Mouse (Mus musculus) forebrain, embryonic 12.5 days (tissue): ENCODE measurements around the gene Snx11. TPM values are rescaled to one million over a fixed set of nuclear protein-coding genes. Genes with fewer than 3 reads are reported as not detected.
"Not testable (repeated sequence)": the region's sequence is repeated elsewhere in the genome, so short reads cannot be mapped to it uniquely, and the experiment has no call there.

ENCODE experiments used
- ATAC-seq: fragments of 200-750 bp; cut with Nextera tagmentation; 2 replicates; pipeline ENCODE4 v1.8.0; 2017; ENCODE audit warnings: moderate TSS enrichment; ENCODE audit not compliant: low FRiP score
- H3K27ac ChIP-seq: fragments of 300-500 bp; sonication (generic); 2 replicates; pipeline ENCODE4 v1.5.1; 2016; ENCODE audit warnings: mild to moderate bottlenecking
- H3K27me3 ChIP-seq: fragments of 300-500 bp; sonication (generic); 2 replicates; pipeline ENCODE4 v1.6.1; 2016; ENCODE audit warnings: mild to moderate bottlenecking
- H3K36me3 ChIP-seq: fragments of 300-500 bp; sonication (generic); replicated peaks from 2 replicates; pipeline ENCODE4 v1.6.1; 2016; ENCODE audit warnings: mild to moderate bottlenecking
- H3K4me1 ChIP-seq: fragments of 300-500 bp; sonication (generic); 2 replicates; pipeline ENCODE4 v1.6.1; 2016
- H3K4me2 ChIP-seq: fragments of 300-500 bp; sonication (generic); 2 replicates; pipeline ENCODE4 v1.6.1; 2016; ENCODE audit warnings: mild to moderate bottlenecking, moderate library complexity
- H3K4me3 ChIP-seq: fragments of 300-500 bp; sonication (generic); replicated peaks from 2 replicates; pipeline ENCODE4 v1.5.1; 2016; ENCODE audit warnings: mild to moderate bottlenecking
- H3K9ac ChIP-seq: fragments of 300-500 bp; sonication (generic); 2 replicates; pipeline ENCODE4 v1.6.1; 2016; ENCODE audit warnings: mild to moderate bottlenecking
- H3K9me3 ChIP-seq: fragments of 300-500 bp; sonication (generic); 2 replicates; pipeline ENCODE4 v1.6.1; 2016
- WGBS: fragments of 180-500 bp; shearing (Covaris S2); methylation state at CpG from one replicate; pipeline ENCODE4 v1.1.7; 2016; 5-methylcytosine and 5-hydroxymethylcytosine counted together
- polyA plus RNA-seq: library from polyadenylated mRNA; unstranded; fragments of >200 nt; fragmentation: Nextera tagmentation; extraction: Ambion mirVana; gene quantifications from 2 replicates; pipeline ENCODE4 v1.2.1, GENCODE M21; 2016

Snx11 gene
- polyA plus RNA-seq, 1 experiment from 2014 or later = 31.0 TPM

DNA sequence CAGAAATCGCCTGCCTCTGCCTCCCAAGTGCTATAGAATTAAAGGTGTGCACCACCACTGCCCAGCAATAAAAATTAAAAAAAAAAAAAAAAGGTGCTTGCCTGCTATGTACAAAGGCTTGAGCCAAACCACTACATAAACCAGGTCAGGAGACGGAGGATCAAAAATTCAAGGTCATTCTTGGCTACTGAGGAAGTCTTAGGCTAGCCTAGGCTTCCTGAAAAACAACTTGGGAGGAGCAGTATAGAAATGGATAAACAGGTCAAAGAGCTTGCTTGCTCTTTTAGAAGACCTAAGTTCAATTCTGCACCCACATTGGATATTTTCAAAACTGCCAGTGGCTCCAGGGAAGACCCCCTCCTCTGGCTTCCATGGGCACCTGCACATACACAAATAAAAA, 37.1 kb upstream of the Snx11 start:
- H3K36me3 ChIP-seq = peaks cover 87% of the 10 kb centered on the region
- ATAC-seq = no peak
- whole genome bisulfite sequencing = 86% methylated on average over 2 of the region's 2 CpGs
- H3K27me3 ChIP-seq = no peaks in the 10 kb centered on the region
- H3K9ac ChIP-seq = no peak overlapping the region
- H3K27ac ChIP-seq = no peak overlapping the region
- H3K4me3 ChIP-seq = no peak overlapping the region
- H3K9me3 ChIP-seq = no peaks in the 10 kb centered on the region
- H3K4me2 ChIP-seq = no peak overlapping the region
- no peaks in the 10 kb centered on the region for H3K4me1 ChIP-seq

- WGBS = 92% methylated on average over 5 of the region's 5 CpGs
- no peak for ATAC-seq
- H3K36me3 ChIP-seq = peaks cover 87% of the 10 kb centered on the region
These were observed 36.6 kb upstream of the Snx11 start for GRCm38 (mm10) chr11:96813920-96814319.

GRCm38 (mm10) chr11:96813455-96813854, 36.1 kb upstream of the Snx11 start:
- Histone ChIP-seq H3K36me3 (peaks cover 87% of the 10 kb centered on the region), H3K4me3 (no peak overlapping the region), H3K27ac (no peak overlapping the region), H3K9me3 (no peaks in the 10 kb centered on the region), H3K4me2 (no peak overlapping the region), H3K9ac (no peak overlapping the region), H3K4me1 (no peaks in the 10 kb centered on the region), H3K27me3 (no peaks in the 10 kb centered on the region)
- ATAC-seq = no peak
- 83% methylated on average over 4 of the region's 4 CpGs for WGBS

More at GRCm38 (mm10) chr11:96813920-96814319, 36.6 kb upstream of the Snx11 start:
- no peak overlapping the region for H3K4me2 ChIP-seq
- H3K27ac ChIP-seq = no peak overlapping the region
- no peaks in the 10 kb centered on the region for H3K4me1 ChIP-seq
- no peak overlapping the region for H3K9ac ChIP-seq
- no peaks in the 10 kb centered on the region for H3K27me3 ChIP-seq
- no peaks in the 10 kb centered on the region for H3K9me3 ChIP-seq
- H3K4me3 ChIP-seq = no peak overlapping the region

- not testable (repeated sequence) for H3K4me1 ChIP-seq, ATAC-seq, H3K27ac ChIP-seq, H3K4me3 ChIP-seq, H3K9me3 ChIP-seq, H3K9ac ChIP-seq, H3K27me3 ChIP-seq, H3K4me2 ChIP-seq
- peaks cover 79% of the 10 kb centered on the region for H3K36me3 ChIP-seq
- 91% methylated on average over 1 of the region's 1 CpGs for WGBS
These were observed 33.8 kb upstream of the Snx11 start for GRCm38 (mm10) chr11:96811188-96811587.

DNA sequence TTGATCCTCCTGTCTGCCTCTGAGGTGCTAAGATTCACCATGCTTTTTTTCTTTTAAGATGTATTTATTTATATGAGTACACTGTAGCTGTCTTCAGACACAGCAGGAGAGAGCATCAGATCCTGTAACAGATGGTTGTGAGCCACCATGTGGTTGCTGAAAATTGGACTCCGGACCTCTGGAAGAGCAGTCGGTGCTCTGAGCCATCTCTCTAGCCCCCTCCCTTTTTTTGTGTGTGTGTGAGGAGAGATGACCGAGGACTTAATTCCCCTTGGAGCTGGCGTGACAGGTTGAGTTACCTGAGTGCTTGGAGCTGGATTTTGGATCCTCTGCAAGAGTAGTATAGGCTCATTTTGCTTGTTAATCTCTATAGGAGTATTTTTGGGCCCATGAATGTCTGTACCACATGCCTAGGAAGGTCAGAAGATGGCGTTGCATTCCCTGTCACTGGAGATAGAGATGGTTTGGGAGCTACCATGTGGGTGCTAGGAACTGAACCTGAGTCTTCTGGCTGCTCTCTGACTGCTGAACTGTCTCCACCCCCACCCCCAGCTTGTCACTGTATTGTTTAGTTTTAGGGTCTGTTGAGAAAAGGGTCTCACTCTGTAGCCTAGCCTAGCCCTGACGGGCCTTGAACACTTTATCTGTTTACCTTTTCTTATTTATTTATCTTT, 32.3 kb upstream of the Snx11 start:
- Histone ChIP-seq H3K4me3 (no peak overlapping the region), H3K27ac (no peak overlapping the region), H3K36me3 (peaks cover 83% of the 10 kb centered on the region), H3K4me1 (no peaks in the 10 kb centered on the region), H3K27me3 (no peaks in the 10 kb centered on the region), H3K4me2 (no peak overlapping the region), H3K9me3 (no peaks in the 10 kb centered on the region), H3K9ac (no peak overlapping the region)
- 92% methylated on average over 6 of the region's 6 CpGs for WGBS
- no peak for ATAC-seq

- Histone ChIP-seq H3K4me2 (no peak overlapping the region), H3K36me3 (peaks cover 89% of the 10 kb centered on the region)
- ATAC-seq = no peak
These were observed 30.7 kb upstream of the Snx11 start for GRCm38 (mm10) chr11:96808066-96808465.

GRCm38 (mm10) chr11:96805606-96806005, 28.2 kb upstream of the Snx11 start:
- no peaks in the 10 kb centered on the region for H3K9me3 ChIP-seq
- no peak overlapping the region for H3K4me3 ChIP-seq
- no peak overlapping the region for H3K9ac ChIP-seq
- H3K36me3 ChIP-seq = peaks cover 90% of the 10 kb centered on the region
- ATAC-seq = no peak
- H3K4me2 ChIP-seq = no peak overlapping the region
- H3K27me3 ChIP-seq = no peaks in the 10 kb centered on the region
- no peaks in the 10 kb centered on the region for H3K4me1 ChIP-seq
- H3K27ac ChIP-seq = no peak overlapping the region
- WGBS = 93% methylated on average over 5 of the region's 5 CpGs

More at GRCm38 (mm10) chr11:96808066-96808465, 30.7 kb upstream of the Snx11 start:
- Histone ChIP-seq H3K9ac (no peak overlapping the region), H3K27ac (no peak overlapping the region), H3K4me3 (no peak overlapping the region), H3K4me1 (no peaks in the 10 kb centered on the region), H3K27me3 (no peaks in the 10 kb centered on the region), H3K9me3 (no peaks in the 10 kb centered on the region)
- WGBS = 61% methylated on average over 1 of the region's 1 CpGs

DNA sequence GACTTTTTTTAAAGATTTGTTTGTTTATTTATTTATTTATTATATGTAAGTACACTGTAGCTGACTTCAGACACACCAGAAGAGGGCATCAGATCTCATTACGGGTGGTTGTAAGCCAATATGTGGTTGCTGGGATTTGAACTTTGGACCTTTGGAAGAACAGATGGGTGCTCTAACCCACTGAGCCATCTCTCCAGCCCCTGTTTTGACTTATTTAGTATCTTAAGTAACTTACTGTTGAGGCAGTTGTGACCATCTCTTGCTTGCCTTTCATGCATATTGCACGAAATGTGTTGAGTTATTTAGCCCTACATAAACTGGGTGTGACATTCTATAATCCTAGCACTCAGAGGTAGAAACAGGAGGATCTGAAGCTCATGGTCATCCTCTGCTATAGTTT, 22.2 kb upstream of the Snx11 start:
- no peak for ATAC-seq
- peaks cover 71% of the 10 kb centered on the region for H3K36me3 ChIP-seq
- no peak overlapping the region for H3K9ac ChIP-seq
- no peaks in the 10 kb centered on the region for H3K27me3 ChIP-seq
- no peak overlapping the region for H3K4me2 ChIP-seq
- 94% methylated on average over 2 of the region's 2 CpGs for WGBS
- H3K4me3 ChIP-seq = no peak overlapping the region
- H3K27ac ChIP-seq = no peak overlapping the region
- H3K9me3 ChIP-seq = no peaks in the 10 kb centered on the region
- no peaks in the 10 kb centered on the region for H3K4me1 ChIP-seq

DNA sequence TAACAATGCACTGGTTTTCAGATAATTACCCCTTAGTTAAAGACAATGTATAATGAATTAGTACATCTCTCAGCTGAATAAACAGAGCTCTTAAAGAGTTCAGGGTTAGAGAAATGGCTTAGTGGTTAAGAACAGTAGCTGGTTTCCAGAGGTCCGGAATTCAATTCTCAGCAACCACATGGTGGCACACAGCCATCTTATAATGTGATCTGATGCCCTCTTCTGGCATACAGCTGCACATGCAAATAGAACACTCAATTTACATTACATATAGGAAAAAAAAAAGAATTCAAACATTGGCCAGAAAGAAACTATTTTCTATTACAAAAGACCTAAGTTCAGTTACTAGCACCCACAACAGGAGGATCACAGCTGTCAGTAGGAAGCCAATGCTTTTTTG, 19.2 kb upstream of the Snx11 start:
- Histone ChIP-seq H3K27me3 (no peaks in the 10 kb centered on the region), H3K36me3 (peaks cover 50% of the 10 kb centered on the region), H3K27ac (no peak overlapping the region), H3K4me1 (peaks cover 17% of the 10 kb centered on the region), H3K9ac (no peak overlapping the region), H3K9me3 (no peaks in the 10 kb centered on the region), H3K4me3 (no peak overlapping the region), H3K4me2 (no peak overlapping the region)
- 77% methylated on average over 1 of the region's 1 CpGs for WGBS
- no peak for ATAC-seq

- Histone ChIP-seq H3K27ac (no peak overlapping the region), H3K4me3 (no peak overlapping the region), H3K4me1 (peaks cover 21% of the 10 kb centered on the region), H3K27me3 (no peaks in the 10 kb centered on the region), H3K9ac (no peak overlapping the region), H3K36me3 (peaks cover 45% of the 10 kb centered on the region), H3K4me2 (no peak overlapping the region), H3K9me3 (no peaks in the 10 kb centered on the region)
- 94% methylated on average over 2 of the region's 2 CpGs for WGBS
- no peak for ATAC-seq
These were observed 18.7 kb upstream of the Snx11 start for GRCm38 (mm10) chr11:96796081-96796480.

GRCm38 (mm10) chr11:96795491-96795890, 18.1 kb upstream of the Snx11 start:
- Histone ChIP-seq H3K36me3 (peaks cover 39% of the 10 kb centered on the region), H3K27ac (no peak overlapping the region), H3K27me3 (no peaks in the 10 kb centered on the region), H3K4me3 (no peak overlapping the region), H3K4me1 (peaks cover 26% of the 10 kb centered on the region), H3K4me2 (no peak overlapping the region), H3K9ac (no peak overlapping the region), H3K9me3 (no peaks in the 10 kb centered on the region)
- 96% methylated on average over 13 of the region's 13 CpGs for WGBS
- ATAC-seq = no peak

- H3K27me3 ChIP-seq = no peaks in the 10 kb centered on the region
- H3K27ac ChIP-seq = no peak overlapping the region
- H3K9me3 ChIP-seq = no peaks in the 10 kb centered on the region
- no peak for ATAC-seq
- peak overlapping the region; percentile 94 for H3K4me2 ChIP-seq
- WGBS = 13% methylated on average over 1 of the region's 1 CpGs
- H3K4me1 ChIP-seq = peaks cover 34% of the 10 kb centered on the region
- H3K9ac ChIP-seq = peak overlapping the region; percentile 97
- H3K36me3 ChIP-seq = peaks cover 13% of the 10 kb centered on the region
- H3K4me3 ChIP-seq = peak overlapping the region; percentile 97
These were observed 13.3 kb upstream of the Snx11 start for GRCm38 (mm10) chr11:96790681-96791080.

- ATAC-seq = no peak
- 8% methylated on average over 5 of the region's 5 CpGs for WGBS
- Histone ChIP-seq H3K36me3 (peaks cover 7% of the 10 kb centered on the region), H3K9me3 (no peaks in the 10 kb centered on the region), H3K4me3 (peak overlapping the region; percentile 97), H3K4me1 (peaks cover 34% of the 10 kb centered on the region), H3K27ac (peak overlapping the region; percentile 99; the same call in 1 of the 2 replicates), H3K27me3 (no peaks in the 10 kb centered on the region), H3K4me2 (peak overlapping the region; percentile 94), H3K9ac (peak overlapping the region; percentile 97)
These were observed 12.6 kb upstream of the Snx11 start for GRCm38 (mm10) chr11:96789990-96790389.
